Mouse (Mus musculus): ENCODE data around the gene Nalcn.

Nalcn gene

DNA sequence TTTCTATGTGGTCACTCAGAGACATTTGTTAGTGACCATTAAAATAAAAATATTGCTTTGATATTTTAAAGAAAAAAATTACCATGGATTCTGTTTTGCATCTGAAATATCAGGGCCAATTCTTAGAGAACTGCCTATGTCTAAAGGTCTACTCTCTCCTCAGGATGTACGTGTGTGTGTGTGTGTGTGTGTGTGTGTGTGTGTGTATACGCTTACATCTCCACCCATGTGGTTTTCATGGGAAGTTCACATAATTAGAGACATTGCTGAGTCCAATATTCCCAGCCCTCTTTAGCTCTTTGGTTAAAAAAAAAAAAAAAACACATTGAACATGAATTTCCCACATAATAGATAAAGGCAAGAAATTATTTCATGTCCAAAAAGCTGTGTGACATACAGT, 114.0 kb downstream of the Nalcn start:
- DNase-seq (ENCODE audit: low spot score in 2 of 2): no peak

DNA sequence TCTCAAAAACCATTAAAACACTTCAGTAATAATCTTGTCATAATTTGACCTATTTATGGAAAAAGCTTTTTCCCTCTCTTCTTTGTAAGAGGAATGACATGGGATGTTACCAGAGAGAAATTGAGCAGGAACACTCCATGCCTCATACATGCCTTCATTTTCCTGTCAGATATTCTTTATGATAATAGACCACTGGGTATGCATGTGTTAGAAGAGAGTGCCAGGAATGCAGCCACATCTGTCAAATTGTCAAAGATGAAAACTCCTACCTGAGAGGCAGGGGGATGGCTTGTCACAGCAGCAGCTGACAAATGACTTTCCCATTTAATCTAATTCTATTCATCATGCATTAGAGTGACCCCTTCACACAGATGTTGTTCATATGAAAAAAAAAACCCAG, 131.4 kb downstream of the Nalcn start:
- DNase-seq (ENCODE audit: low spot score in 2 of 2): no peak

- no peak for DNase-seq (ENCODE audit: low spot score in 2 of 2)
Measured at GRCm38 (mm10) chr14:123488575-123489207, 138.3 kb downstream of the Nalcn start.

DNA sequence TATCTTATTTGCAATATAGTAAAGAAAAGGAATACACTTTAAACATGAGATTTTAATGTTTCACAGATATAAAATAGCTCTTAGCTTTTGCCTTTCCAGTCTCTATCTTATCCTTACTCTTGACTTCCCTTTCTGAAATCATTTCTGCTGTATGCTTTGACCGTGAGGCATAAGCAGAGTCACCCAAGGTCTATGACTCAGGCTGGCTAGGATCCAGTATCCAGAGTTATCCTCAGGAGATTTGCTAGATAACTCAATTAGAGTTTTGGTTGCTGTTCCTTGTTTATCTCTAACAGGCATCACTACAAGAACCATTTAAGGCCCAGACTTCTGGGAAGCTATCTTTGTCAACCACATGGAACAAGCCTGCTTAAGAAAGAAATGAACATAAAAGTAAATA, 164.9 kb downstream of the Nalcn start:
- DNase-seq (ENCODE audit: low spot score in 2 of 2): no peak

DNA sequence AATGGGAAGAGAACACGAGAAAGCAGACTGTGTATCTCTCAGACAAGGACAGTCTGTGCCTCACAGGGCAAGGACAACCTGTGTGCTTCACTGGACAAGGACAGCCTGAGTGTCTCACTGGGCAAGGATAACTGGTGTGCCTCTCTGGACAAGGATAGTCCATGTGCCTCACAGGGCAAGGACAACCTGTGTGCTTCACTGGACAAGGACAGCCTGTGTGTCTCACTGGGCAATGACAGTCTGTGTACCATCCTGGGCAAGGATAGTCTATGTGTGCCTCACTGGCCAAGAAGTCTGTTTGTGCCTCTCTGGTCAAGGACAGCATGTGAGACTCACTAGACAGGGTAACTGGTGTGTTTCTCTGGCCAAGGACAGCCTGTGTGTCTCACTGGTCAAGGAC, 180.9 kb downstream of the Nalcn start:
- no peak for DNase-seq (ENCODE audit: low spot score in 2 of 2)

GRCm38 (mm10) chr14:123435542-123435941, 191.4 kb downstream of the Nalcn start:
- no peak for DNase-seq (ENCODE audit: low spot score in 2 of 2)

DNA sequence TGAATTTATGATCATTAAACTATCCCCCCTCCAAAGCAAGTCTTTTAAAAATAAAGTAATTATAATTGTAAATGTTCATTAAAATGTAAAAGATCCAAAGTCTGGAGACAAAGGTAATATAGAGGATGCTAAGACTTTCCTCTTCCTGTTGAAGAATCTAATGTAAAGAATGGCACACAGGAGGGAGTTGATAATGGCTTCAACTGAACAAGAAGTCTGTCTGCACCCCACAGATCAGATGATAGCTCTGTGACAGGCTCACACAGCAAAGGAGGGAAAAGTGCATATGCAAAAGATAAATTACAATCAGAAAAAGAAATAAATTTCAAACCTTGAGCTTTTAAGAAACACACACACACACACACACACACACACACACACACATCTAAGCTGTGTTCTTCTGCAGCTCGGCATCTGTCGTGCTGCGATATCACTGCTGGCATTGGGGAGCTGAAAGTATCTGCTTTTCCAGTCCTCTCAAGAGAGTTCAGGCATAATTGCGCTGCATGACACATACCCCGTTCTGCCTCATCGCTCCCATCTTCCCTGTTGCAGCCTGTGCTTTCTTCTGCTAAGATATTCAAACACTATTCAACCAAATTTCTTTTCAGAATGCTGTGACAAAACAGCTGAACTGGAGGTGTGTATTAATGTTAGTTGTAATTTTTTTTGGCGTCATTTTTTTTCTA, 250.6 kb downstream of the Nalcn start:
- no peak for DNase-seq (ENCODE audit: low spot score in 2 of 2)

GRCm38 (mm10) chr14:123371522-123371921, 255.4 kb downstream of the Nalcn start:
- no peak for DNase-seq (ENCODE audit: low spot score in 2 of 2)

DNA sequence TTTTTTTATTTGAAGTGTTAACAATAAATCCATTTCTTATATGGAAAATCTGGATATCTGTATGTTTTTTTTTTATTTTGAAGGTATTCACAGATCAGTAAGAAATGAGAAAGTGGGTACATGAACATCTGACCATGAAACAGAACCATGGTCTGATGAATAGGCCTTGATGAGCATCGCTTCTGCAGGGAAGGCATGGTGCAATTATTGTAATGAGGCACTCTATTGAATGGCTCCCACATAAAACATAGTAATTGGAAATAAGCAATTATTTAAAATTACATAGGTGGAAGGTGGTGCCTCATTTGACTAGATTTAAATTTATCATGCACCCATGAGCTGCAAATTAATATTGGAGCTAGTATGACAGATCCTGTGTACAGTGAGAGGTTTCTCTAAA, 267.3 kb downstream of the Nalcn start:
- DNase-seq (ENCODE audit: low spot score in 2 of 2): no peak

GRCm38 (mm10) chr14:123352973-123353372, 274.0 kb downstream of the Nalcn start:
- peak in 1 of 2 experiments; percentile 7 for DNase-seq (ENCODE audit: low spot score in 2 of 2)

GRCm38 (mm10) chr14:123331841-123332240, 295.1 kb downstream of the Nalcn start:
- DNase-seq (ENCODE audit: low spot score in 2 of 2): no peak

GRCm38 (mm10) chr14:123314369-123314768, 312.6 kb downstream of the Nalcn start:
- DNase-seq (ENCODE audit: low spot score in 2 of 2): no peak

GRCm38 (mm10) chr14:123312371-123312770, 314.6 kb downstream of the Nalcn start:
- DNase-seq (ENCODE audit: low spot score in 2 of 2): no peak

DNA sequence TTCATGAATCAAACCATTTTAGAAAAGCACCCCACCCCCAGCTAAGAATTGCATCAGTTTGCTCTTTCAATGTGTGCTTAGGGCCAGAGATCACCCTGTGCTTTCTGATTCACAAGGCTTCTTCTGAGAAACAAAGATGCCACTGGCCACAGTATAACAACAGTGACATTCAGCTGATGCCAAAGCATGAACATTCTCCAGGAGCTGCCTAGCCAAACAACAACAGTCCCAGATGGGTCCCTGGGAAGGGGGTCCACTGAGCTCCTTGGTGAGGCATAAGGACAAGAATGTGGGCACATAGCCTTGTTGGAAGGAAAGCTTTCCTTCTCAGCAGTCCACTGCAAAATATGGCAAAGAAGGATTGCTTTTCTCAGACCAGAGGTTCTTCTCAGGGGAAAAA, 330.9 kb downstream of the Nalcn start:
- no peak for DNase-seq (ENCODE audit: low spot score in 2 of 2)

- DNase-seq (ENCODE audit: low spot score in 2 of 2): no peak
Measured at GRCm38 (mm10) chr14:123291118-123292007, 335.6 kb downstream of the Nalcn start.

- DNase-seq (ENCODE audit: low spot score in 2 of 2): no peak
Measured at GRCm38 (mm10) chr14:123282165-123282564, 344.8 kb downstream of the Nalcn start.

DNA sequence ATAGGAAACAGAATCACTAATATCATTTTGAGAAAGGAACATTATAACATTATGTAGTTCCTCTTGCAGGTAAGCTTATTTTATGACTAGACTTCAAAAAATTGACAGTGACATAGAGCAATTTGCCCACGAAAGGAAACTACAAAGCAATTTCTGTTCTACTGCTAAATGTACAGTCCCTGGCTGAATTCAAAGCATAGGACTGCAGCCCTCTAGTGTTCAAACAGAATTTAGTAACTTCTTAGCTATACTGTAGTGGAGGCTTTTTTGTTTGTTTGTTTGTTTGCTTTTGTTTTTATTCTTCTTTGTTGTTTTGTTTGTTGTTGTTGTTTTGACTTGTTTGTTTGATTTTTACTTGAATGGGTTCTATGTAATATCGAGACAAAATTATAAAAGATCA, 354.8 kb downstream of the Nalcn start:
- no peak for DNase-seq (ENCODE audit: low spot score in 2 of 2)

DNA sequence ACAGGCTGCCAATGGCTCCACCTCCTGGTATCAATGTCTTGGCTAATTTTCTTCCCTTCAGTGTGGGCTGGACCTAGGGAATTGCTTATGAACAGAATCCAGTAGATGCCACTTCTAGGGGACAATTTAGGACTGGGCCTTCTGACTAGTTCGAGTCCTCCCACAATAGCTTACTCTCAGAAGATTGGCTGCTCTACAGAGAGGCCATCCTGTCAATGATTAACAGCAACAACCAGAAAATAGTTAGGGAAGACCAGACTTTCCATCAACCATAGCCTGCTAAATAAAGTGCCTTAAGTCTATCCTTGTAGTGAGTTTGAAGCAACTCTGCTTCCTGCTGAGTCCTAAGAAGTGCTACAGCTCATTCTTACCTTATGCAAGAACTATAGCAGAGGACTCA, 386.2 kb downstream of the Nalcn start:
- no peak for DNase-seq (ENCODE audit: low spot score in 2 of 2)

DNA sequence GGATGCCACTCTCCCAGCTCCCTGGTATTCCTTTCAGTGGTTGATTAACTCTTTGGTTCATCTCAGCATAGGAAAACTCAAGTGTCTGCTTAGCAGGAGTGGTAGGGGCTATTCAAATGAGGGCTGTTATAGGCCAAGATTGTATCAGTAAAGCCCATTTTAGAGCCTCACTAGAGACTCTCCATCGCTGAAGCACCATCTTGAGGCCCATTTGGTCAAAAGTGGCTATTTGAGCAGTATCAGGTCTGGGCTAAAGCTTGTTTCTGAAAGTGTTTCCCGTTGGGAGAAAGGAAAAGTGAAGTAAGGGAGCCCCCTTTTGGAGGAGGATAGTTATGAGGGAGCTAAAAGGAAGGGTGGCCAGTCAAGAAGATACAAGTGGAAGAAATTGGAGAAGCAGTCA, 387.0 kb downstream of the Nalcn start:
- DNase-seq (ENCODE audit: low spot score in 2 of 2): no peak

DNA sequence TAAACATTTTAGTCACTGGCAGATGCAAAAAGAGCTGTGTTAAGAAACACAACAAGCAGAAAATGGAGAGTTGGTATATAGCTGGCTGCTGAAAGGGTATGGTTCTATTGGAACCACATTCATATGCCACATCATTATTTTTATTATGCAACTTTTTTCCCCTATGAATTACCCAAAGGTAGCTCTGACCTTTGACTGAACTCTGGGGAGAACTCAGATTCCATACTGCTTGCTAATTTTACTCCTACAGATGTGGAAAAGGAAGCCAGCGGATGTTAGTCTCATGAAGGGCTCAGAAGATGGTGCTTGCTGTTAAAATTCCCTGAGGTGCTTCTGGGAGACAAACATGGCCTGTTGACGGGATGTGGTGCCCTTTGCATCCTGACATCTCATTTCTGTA, 389.9 kb downstream of the Nalcn start:
- no peak for DNase-seq (ENCODE audit: low spot score in 2 of 2)

DNA sequence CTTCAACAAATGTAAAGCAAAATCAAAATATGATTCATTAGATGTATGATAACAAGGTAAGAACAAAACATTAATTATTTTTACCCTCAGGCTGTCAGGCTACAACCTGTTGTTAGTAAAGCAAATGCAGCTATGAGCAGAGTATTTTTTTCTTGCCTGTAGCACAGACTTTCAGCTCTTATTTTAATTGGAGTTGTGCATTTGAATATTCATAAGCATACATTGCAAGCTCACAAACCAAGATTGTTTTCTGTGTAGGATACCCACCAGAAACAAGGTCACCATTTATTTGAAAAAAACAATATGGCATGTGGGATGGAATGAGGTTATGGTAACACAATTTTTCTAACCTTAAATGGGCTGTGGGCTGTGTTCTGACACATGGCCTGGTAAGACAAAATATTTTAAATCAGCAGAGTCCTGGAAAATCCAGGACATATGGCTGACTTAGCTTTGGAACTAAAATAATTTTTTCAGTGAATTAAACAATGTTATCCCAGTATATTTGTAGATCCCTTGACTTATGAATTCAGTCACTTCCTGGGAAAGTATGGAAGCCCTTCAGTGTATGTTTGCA, 394.2 kb downstream of the Nalcn start:
- no peak for DNase-seq (ENCODE audit: low spot score in 2 of 2)

Data from thymus, postnatal 10 days (tissue).